Mouse (Mus musculus) B cell, adult 2 months (primary cell): ENCODE data around the gene Sh3tc1.

Experiments
- DNase-seq, 2 experiments: peaks; one replicate each; pipeline ENCODE4 v3.0.0; 2022

Sh3tc1 gene

DNA sequence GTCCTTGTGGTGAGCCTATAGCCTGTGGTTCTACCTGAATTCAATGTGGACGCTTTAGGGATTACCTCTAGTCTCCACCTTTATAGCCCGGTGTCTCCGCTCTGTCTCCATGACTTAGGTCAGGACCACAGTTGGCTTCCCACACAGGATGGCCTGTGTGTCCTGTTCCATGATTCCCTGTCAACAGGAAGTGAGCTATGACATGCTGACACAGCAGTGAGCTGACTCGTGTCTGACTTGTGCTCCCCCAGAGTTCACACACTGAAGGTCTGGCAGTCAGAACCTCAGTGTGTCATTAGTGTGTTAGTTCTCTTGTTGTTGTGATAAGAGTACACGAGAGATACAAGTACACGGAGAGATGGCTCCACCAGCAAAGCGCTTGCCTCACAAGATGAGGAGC lies 11.2 kb upstream of the Sh3tc1 start:
- no peak for DNase-seq

DNA sequence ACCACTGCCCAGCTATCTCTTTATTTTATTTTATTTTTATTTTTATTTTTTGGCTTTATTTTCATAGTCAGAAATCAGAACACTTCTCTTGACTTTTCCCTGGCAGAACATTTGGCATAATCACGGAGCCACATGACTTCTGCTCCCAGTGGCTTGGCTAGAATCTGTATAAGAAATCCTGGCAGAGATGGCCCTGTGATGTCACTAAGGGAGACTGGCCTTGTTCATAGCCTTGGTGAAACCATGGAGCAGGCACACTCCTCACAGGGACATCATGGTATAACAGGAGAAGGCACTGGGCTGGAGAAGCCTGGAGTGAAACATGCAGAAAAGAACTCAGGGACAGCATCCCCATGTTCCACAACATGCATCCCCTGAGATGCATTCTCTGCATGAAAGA lies 10.2 kb upstream of the Sh3tc1 start:
- no peak for DNase-seq

DNA sequence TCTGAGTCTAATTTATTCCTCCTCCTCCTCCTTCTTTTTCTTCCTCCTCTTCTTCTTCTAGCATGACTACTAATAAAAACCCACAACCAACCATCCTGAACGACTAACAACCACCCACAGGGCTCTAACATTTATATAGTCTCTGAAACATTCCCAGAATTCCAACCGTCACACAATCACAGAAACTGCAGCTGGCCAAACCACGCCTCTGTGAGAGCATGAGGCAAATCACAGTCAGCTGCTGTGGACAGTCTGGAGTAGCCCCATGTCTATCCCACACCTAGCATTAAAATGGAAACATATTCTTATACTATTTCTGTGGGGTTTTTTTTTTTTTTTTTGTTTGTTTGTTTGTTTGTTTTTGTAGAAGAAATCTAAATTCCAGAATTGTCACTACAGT lies 9.6 kb upstream of the Sh3tc1 start:
- DNase-seq = no peak

DNA sequence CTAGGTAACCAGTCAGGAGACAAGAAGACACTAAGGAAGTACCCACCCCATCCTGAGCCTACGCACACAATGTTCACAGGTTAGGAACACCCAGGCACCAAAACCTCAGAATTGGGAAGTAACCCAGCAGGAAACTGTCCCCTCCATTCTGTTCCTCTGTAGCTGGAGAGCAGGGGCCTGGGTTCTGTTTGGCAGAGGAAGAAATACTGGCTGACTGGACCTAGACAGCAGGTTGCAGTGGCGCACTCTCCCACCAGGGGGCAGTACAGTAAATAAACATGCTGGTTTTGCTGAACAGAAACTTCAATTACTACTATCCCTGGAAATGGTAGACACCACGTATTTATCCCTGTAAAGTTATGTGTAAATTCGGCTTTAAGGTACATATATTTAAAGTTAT lies 7.1 kb upstream of the Sh3tc1 start:
- peak; percentile 85 to 88 for DNase-seq

DNA sequence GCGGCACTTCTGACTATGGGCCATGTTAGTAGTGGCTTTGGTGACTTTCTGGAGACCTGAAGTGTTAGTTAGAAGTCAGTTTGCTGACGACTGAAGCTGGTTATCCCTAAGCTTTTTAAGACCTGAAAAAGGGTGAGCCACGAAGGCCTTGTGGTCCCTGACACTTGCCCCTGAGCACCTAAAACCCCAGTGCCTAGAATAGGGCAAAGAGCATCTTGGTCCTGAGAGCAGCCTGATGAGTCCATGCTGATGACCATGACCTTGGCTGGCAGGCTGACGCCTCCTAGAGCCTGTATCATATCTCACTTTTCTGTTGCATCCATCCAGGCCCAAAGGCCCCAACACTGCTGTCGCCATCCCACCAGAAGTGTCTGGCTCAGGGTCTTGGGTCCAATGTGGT lies 5.6 kb upstream of the Sh3tc1 start:
- DNase-seq = no peak

DNA sequence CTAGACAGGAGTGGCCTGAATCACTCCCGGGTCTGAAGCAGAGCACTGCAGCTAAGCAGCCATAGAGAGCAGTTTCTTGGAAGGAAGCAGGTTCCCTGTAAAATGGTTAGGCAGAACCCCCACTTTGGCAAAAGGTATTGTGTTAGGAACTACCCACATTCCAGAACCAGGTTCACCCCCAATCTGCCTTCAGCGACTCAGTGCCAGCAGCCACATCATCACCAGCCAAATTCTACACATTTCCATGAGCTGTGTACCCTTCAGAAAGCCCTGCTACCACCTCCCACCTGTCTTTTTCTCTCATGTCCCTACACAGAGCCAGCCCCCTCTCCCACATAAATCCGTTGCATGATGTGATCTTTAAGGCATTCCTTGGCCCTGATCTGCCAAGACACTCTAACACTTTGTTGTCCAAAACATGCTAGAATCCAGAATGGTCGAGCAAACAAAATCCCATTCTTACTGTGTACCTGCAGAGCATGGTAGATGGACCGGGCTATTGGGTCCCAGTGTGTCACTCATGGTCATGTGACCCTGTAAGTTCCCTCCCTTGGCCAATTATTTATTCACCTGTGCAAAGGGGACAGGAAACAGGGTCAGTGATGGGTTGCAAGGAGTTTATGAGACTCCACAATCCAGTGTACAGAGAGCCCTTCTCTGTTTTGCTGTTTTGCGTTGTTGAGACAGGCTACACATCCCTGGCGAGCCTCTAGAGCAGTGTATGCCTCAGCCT lies 4.4 kb upstream of the Sh3tc1 start:
- no peak for DNase-seq

DNA sequence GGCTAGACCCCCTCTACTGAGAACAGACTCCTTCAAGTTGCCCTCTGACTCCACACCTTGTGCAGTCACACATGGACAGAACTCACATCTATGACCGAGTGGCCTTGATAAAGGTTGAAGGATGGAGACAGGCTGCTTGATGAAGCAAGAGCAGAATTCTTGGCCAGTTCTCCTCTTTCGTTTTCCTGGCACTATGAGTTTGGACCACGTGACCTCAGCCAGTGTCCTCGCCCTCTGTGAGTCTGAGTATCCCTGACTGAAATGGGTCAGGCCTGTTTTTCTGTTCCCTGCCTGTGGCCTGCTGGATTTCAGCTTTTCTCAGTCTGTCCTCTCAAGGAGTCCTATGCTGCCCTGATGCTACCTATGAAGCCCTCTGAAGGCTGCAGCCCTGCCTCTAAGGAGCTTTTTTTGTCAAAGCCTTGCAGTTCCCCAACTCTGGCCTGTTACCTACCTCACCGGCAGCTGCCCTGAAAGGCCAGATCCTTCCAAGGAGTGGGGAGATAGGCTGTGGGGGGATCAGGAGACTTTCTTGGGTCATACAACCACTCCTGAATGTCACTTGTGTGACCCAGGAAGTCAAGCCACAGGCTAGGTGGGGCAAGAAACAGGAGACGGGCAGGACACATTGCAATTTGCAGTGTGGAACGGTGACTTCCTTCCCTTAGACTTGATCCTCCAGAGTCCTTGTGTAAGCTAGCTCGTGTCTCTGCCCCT lies 3.6 kb upstream of the Sh3tc1 start:
- DNase-seq = no peak

DNA sequence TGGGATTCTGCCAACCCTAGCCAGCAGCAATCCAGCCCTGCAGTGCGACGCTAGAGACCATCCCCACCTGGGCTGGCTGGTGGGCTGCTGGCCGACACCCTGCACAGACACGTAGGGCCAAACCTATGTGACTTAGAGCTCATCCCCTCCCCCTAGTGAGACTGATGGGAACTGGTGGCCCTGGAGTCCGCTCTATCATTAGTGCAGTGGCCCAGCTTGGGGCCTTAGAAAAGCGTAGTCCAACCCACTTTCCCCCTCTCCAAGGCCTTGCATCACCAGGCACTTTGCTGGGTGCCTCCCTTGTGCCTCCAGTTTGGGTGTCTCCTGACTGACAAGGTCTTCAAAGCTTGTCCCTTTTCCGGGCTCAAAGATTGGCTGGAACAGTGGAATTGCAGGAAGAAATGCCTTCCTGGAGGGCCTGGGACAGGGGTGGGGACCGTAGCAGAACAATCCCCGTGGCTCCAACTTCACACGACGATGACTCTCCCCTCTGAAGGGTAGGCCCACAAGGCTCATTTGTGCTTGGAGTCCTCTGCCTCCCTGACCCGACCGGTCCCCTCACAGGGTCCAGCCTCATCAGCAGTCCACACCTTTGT lies 1.5 kb upstream of the Sh3tc1 start:
- DNase-seq = no peak

DNA sequence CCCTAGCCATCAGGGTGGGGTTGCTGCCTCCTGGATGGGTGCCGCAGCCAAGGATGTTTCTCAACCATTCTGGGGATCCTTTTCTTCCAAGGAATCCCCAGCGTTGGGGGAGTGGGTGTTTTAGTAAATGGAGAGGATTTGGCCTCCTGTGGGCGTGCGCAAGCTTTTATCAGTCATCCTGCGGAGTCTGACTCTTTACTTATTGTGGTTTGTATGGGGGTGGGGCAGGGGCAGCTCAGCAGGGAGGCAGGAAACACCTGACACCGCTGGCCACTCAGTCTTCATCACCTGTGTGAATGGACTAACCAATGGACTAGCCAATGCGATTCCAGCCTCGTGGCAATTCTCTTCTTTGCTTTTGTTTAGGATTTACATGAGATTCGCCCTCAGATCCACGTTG lies 929 bp upstream of the Sh3tc1 start:
- DNase-seq = no peak

DNA sequence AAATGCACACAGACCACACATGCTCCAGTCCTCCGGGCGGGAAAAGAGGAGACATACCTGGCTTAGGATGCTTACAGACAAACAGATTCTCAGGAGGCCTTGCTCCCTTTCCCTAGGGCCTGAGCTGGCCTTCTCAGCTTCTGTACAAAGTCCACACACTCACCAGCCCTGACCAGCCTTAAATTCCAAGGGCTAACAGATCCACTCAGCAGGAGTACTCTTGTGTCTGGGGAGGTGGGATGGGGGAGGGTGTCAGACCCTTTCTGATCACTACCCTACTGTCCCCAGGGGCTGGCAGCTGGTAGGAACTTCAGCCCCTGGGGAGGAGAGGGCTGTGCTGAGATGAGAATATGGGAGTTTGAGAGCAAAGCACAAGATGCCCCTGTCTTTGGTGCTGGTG lies 782 bp downstream of the Sh3tc1 start:
- DNase-seq = no peak

DNA sequence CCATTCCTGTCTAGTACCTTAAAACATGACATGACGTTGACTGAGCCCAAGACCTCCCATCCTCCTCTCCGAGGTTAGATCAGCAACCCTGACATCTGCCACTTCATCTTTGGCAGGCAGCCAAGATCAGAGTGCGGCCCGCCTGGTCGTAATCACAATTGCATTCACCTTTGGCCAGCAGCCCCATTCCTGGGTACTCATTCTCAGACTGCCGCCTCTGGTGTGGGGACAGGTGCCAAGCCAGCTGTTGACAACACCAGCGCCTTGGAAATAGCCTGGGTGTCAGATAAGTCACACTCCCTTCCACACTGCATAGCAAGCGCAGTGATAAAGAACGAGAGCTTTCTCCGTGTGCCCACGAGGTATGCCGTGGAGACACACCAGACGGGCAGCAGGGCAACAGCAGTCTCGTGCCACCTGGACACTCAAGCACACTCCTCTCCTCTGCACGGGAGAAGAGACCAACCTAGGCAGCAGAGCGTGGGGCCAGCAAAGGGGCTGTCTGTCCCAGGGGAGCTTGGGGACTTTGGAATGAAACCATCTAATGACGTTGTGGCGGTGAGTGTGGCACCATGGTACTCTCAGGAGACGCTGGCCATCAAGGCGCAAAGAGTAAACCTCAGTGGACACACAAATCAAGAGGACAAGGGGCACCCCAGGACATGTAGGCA lies 2.4 kb downstream of the Sh3tc1 start:
- DNase-seq = no peak

DNA sequence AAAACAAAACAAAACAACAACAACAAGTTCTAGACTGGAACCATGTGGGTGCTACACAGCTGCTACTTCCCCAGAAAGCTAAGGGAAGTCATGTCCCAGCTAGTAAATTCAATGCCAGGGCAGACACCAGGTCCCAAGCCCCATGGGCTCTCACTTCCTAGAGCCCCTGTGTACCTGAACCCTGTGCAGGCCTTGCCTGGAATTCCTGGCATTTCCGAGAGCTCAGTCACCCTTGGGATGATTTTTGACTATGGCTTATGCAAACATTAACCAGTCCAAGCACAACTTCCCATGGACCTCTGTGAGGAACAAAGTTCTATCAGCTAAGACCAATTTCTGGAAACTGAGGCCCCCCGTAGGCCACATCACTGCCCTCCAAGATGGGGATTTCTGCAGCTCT lies 6.3 kb downstream of the Sh3tc1 start:
- DNase-seq = no peak

DNA sequence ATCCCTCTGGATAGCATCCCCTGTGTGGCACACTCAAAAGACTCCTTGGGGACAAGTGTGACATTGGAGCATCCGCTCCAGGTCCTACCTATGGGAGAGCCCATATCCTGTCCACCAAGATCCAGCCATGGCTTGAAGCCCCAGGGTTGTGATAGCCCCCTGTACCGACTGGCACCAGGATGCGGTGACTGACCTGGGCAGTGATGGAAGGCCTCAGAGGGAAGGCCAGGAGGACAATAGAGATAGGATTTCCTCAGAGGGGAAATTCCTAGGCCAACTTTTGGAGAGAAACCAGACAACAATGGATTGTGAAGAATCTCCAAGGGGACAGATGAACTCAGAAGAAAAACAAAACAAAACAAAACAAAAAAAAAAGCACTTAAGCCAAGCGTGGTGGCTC lies 8.8 kb downstream of the Sh3tc1 start:
- no peak for DNase-seq

DNA sequence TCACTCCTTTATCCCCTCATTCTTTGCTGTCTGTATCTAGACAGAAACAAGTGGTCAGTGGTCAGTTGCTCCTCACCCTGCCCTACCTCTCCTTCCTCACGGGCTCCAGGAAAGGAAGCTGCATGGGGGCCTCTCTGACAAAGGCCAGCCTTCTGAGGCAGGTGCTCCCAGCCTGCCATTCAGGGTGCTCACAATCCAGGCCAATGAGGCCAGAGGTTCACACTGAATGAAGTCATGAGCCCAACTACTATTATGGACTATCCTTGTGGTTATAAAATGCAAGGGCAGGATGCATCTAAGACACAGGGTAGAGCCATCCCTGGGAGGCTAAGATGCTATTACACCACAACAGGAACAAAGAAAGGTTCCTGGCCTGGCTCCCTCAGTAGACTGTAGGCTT lies 9.2 kb downstream of the Sh3tc1 start:
- no peak for DNase-seq

DNA sequence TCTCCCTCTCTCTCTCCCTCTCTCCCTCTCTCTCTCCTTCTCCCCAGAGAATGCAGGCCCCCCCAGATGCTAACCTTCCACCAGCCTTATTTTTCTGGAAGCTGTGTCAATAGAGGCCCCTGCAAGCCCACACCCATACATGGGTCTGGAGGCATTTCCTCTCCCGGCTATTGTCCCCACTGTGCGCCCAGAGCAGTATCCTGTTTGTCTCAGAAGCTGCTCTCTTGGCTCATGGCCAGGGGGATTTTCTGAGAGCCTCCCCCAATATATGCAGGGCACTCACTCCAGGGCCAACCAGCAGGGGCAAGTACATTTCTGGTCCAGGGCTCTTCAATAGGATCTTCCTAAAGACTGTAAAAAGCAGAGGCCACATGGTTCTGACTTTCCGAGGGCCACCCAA lies 9.9 kb downstream of the Sh3tc1 start:
- DNase-seq = peak; percentile 46 to 56

DNA sequence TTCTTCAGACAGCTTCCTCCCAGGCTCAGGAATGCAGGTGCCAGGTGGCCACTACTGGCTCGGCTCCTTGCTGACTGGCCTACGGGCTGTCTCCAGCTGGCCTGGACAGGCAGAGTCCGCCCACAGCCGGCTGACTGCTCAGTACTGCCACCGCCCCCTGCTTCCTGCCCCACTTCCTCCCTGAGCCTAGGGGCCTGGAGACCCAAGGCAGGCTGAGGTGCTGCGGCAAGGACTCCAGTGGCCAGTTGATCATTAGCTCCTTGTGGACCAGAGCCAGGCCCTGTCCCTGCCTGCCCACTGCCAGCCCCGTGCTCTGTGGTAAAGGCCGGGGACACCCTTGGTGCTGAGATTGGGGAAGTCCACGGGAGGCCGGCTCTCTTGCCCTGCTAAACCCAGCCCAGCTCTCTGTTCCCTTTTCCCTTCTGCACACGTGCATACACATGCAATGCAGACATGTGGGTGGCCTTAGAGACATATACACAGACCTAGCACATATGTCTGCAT lies 10.8 kb downstream of the Sh3tc1 start:
- peak; percentile 83 for DNase-seq

DNA sequence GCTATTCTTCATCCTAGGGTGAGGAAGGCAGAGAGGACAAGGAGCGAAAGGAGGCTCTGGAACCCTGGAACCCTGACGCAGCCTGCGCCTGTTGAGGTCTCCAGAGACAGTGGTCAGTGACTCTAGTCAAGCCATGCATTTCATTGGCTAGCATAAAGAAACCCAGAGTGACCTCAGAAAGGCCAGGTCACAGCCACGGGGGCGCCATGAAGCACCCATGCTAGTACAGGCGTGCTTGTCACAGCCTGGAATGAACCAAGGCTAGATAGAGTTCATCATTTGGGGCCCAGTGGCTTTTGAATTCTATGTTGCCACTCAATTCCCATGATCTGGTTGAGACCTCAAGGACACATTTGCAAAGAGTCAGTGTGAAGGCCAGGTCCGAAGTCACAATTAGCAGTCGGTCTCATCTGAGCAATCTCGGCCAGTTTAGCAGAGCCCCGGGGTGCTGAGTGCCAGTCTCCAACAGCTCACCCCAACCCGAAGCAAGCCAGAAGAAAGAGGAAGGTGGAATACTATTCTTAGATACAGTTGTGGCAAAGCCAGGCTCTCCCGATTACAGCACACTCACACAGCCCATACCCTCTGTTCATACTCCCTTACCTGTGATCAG lies 11.3 kb downstream of the Sh3tc1 start:
- DNase-seq = no peak

DNA sequence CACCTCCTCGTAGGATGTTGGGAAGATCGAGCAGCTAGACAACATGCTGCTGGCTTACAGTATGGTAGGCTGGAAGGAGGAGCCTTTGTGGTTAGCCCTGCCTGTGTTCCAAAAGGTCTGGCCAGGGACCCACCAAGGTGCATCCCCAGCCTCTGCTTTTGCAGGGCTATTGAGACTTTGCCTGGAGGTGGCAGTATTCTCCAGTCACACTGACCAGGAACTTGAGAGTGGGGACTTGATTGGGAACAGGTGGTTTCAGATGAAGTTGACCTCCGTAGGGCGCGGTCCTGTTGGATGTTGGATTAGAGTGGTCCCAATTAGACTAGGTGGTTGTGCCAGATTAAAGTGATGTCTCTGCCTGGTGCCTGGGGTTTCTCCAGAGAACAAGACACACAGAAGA lies 12.3 kb downstream of the Sh3tc1 start:
- no peak for DNase-seq

DNA sequence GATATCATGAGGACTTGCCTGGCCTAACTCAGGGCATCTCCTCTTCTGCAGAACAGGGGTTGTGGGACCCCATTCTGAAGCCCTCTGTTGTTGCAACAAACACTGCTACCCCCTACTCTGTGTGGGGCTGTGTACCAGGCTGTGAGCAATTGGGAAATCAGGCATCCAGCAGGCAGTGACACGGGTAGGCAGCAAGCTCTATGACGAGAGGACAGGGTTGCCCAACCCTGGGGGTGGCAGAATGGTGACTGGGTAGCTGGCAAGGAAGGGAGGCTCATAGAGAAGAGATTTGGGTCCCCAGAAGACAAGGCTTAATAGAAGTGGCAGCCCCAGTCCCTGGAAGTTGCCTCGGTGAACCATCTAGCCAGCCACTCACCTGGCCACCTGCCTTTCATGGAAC lies 13.9 kb downstream of the Sh3tc1 start:
- DNase-seq = no peak

DNA sequence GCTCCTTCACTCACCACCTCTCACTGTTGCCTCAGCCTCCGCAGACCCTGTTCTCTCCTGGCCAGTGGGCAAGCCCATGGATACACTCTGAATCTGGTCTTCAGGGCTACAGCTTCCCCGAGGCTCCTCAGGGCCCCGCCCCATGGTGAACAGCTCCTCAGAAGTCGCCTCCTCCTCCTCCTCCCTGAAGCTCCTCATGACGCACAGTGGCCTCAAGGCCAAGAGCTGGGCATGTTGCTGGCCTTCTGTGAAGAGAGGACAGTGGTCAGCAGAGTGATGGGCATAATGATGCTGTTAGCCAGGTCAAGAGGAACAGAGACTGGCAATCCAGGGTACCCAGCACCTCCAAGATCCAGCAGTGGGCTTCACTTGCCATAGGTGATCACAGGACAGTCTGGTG lies 15.9 kb downstream of the Sh3tc1 start:
- DNase-seq = no peak

DNA sequence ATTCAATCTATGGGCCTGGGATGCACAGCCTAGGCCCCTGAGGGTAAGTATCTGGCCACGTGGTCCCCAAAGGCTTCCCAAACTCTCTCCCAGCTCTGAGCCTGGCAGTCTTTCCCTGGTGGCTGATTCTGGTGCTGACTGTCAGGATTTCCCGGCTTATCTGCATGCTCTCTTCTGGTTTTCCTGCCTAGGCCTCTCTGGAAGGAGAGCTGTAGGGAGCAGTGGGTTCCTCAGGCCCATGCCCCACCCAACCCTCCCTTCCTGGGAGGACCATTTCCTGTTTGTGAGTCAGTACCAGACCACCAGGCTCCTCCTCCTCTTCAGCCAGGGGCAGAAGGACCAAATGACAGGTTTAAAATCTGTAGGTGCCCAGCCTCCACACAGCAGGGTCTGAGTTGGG lies 17.1 kb downstream of the Sh3tc1 start:
- no peak for DNase-seq

DNA sequence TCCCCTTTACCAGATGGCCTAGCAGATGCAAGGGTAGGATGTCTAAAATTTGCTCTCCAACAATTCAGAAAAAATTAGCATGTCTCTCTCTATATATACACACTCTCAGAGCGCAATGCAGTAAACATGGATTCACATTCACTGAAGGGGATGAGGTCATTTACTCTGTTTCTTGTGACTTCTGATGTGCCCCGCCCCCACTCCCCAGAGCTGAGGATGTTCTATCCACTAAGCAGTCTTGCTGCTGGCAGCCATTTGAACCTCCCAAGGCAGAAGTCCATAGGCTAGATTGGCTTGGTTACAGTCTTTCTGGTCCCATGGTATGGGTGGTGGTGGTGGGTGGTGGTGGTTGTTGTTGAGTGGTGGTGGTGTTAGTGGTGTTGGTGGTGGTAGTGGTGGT lies 17.9 kb downstream of the Sh3tc1 start:
- no peak for DNase-seq

DNA sequence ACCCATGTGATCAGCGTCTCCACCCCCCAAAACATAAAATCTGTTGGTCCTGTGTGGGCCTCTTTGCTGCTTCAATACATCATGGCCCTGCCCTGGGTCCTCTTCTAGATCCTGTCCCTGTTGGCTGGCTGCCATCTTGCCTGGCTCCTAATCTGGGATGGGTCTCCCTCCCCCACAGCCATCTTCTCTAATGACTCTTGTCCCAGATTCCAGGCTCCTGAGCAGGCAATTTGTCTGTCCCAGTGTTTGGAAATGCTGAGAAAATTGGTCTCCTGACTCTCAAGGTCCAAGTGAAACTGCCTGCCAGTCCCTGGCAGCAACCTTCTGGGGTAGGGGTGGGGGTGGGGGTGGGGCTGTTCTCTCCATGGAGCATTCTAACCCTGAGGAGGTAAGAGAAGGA lies 19.9 kb downstream of the Sh3tc1 start:
- no peak for DNase-seq
